Mouse (Mus musculus) MEL (cell line): ENCODE results near the gene Gm49318. TPM values are rescaled to one million over a fixed set of nuclear protein-coding genes. Genes with fewer than 3 reads are reported as not detected.
"Not testable (repeated sequence)": the region's sequence is repeated elsewhere in the genome, so short reads cannot be mapped to it uniquely, and the experiment has no call there.

Source experiments
- DNase-seq: peaks from one replicate; pipeline ENCODE4 v3.0.0; 2011; ENCODE audit warnings: low read depth, low spot score
- H3K27ac ChIP-seq: 2 replicates; pipeline ENCODE4 v1.5.1; 2012; ENCODE audit warnings: low read depth, mild to moderate bottlenecking, control low read depth, low read length, moderate library complexity; ENCODE audit not compliant: control insufficient read depth
- H3K27me3 ChIP-seq, 2 experiments: fragments of 150-350 bp in 1 of 2; sonication (generic) in 1 of 2; 2 replicates each; pipeline ENCODE4 v1.6.1; 2012; ENCODE audit warnings: low read length in 2 of 2, mild to moderate bottlenecking in 2 of 2, improper control_type of control experiment in 1 of 2, moderate library complexity in 1 of 2; ENCODE audit not compliant: insufficient read depth in 2 of 2, control insufficient read depth in 1 of 2
- H3K36me3 ChIP-seq, 2 experiments: 2 replicates each; pipeline ENCODE4 v1.6.1; 2012 to 2014; ENCODE audit warnings: low read length in 2 of 2, improper control_type of control experiment in 1 of 2, inconsistent platforms in 1 of 2, mild to moderate bottlenecking in 1 of 2; ENCODE audit not compliant: insufficient read depth in 2 of 2, control insufficient read depth in 1 of 2
- H3K4me1 ChIP-seq, 2 experiments: fragments of 150-350 bp in 1 of 2; sonication (generic) in 1 of 2; 2 replicates each; pipeline ENCODE4 v1.6.1; 2012; ENCODE audit warnings: low read length in 2 of 2, improper control_type of control experiment in 1 of 2, mild to moderate bottlenecking in 1 of 2; ENCODE audit not compliant: insufficient read depth in 2 of 2, control insufficient read depth in 1 of 2
- H3K4me3 ChIP-seq, 2 experiments: fragments of 150-350 bp in 1 of 2; sonication (generic) in 1 of 2; 2 replicates each; pipeline ENCODE4 v1.5.1; 2012; ENCODE audit warnings: low read depth in 2 of 2, low read length in 2 of 2, mild to moderate bottlenecking in 2 of 2, moderate library complexity in 2 of 2, control low read depth in 1 of 2, improper control_type of control experiment in 1 of 2; ENCODE audit not compliant: control insufficient read depth in 1 of 2, insufficient read depth in 1 of 2
- H3K79me2 ChIP-seq: 2 replicates; pipeline ENCODE4 v1.6.1; 2012; ENCODE audit warnings: mild to moderate bottlenecking, low read length, moderate library complexity; ENCODE audit not compliant: control insufficient read depth, poor library complexity, insufficient read depth
- H3K9ac ChIP-seq: 2 replicates; pipeline ENCODE4 v1.6.1; 2012; ENCODE audit warnings: low read depth, mild to moderate bottlenecking, control low read depth, low read length, moderate library complexity; ENCODE audit not compliant: control insufficient read depth, poor library complexity, severe bottlenecking
- H3K9me3 ChIP-seq: fragments of 150-350 bp; sonication (generic); replicated peaks from 2 replicates; pipeline ENCODE4 v1.6.1; 2012; ENCODE audit warnings: mild to moderate bottlenecking, low read length, improper control_type of control experiment, moderate library complexity; ENCODE audit not compliant: insufficient read depth
- CTCF ChIP-seq, 3 experiments: IDR thresholded peaks in 2 of 3; conservative IDR thresholded peaks in 1 of 3; 2 replicates each; pipeline ENCODE4 v1.5.1; 2011 to 2012; ENCODE audit warnings: low read length in 3 of 3, low read depth in 2 of 3, mild to moderate bottlenecking in 2 of 3, improper control_type of control experiment in 1 of 3, inconsistent platforms in 1 of 3, mixed read lengths in 1 of 3, moderate library complexity in 1 of 3; ENCODE audit not compliant: control insufficient read depth in 1 of 3, insufficient read depth in 1 of 3, poor library complexity in 1 of 3, severe bottlenecking in 1 of 3
- EP300 ChIP-seq, 2 experiments: IDR thresholded peaks; 2 replicates each; pipeline ENCODE4 v1.6.1; 2011; ENCODE audit warnings: improper control_type of control experiment in 2 of 2, low read length in 2 of 2, low read depth in 1 of 2, mild to moderate bottlenecking in 1 of 2
- MAZ ChIP-seq: IDR thresholded peaks from 2 replicates; pipeline ENCODE4 v1.6.1; 2012; ENCODE audit warnings: low read depth, mild to moderate bottlenecking, inconsistent platforms, low read length, improper control_type of control experiment
- MXI1 ChIP-seq: IDR thresholded peaks from 2 replicates; pipeline ENCODE4 v1.6.1; 2011; ENCODE audit warnings: mild to moderate bottlenecking, low read depth, low read length, improper control_type of control experiment
- MYB ChIP-seq: IDR thresholded peaks from 2 replicates; pipeline ENCODE4 v1.6.1; 2011; ENCODE audit warnings: mild to moderate bottlenecking, low read depth, low read length, improper control_type of control experiment
- MYC ChIP-seq: IDR thresholded peaks from 2 replicates; pipeline ENCODE4 v1.6.1; 2011; ENCODE audit warnings: low read depth, mild to moderate bottlenecking, low read length, improper control_type of control experiment, moderate library complexity
- POLR2AphosphoS2 ChIP-seq: IDR thresholded peaks from 2 replicates; pipeline ENCODE4 v1.6.1; 2011; ENCODE audit warnings: low read length, improper control_type of control experiment
- RAD21 ChIP-seq: IDR thresholded peaks from 2 replicates; pipeline ENCODE4 v1.6.1; 2011; ENCODE audit warnings: mild to moderate bottlenecking, low read depth, low read length, improper control_type of control experiment
- TAL1 ChIP-seq: IDR thresholded peaks from 2 replicates; pipeline ENCODE4 v1.6.1; 2012; ENCODE audit warnings: mild to moderate bottlenecking, inconsistent platforms, low read length, moderate library complexity, mixed read lengths
- TBP ChIP-seq: IDR thresholded peaks from 2 replicates; pipeline ENCODE4 v1.8.0; 2011; ENCODE audit warnings: low read depth, low read length, improper control_type of control experiment
- USF1 ChIP-seq: IDR thresholded peaks from 2 replicates; pipeline ENCODE4 v1.6.1; 2014; ENCODE audit warnings: low read depth, mild to moderate bottlenecking, inconsistent platforms, low read length, improper control_type of control experiment, moderate library complexity
- ZC3H11A ChIP-seq: IDR thresholded peaks from 2 replicates; pipeline ENCODE4 v1.6.1; 2012; ENCODE audit warnings: low read depth, mild to moderate bottlenecking, inconsistent platforms, low read length, improper control_type of control experiment
- ZNF384 ChIP-seq: IDR thresholded peaks from 2 replicates; pipeline ENCODE4 v1.6.1; 2012; ENCODE audit warnings: low read depth, mild to moderate bottlenecking, inconsistent platforms, low read length, improper control_type of control experiment
- polyA plus RNA-seq, 2 experiments: library from polyadenylated mRNA; stranded (reverse) in 1 of 2; unstranded in 1 of 2; fragments of >175 nt in 1 of 2; fragments of >200 nt in 1 of 2; gene quantifications; 2 replicates each; pipeline versions ENCODE4 v1.2.1 to v1.2.4; 2012; ENCODE audit warnings: low replicate concordance in 2 of 2, low read depth in 1 of 2; ENCODE audit not compliant: insufficient read length in 2 of 2, insufficient read depth in 1 of 2, missing spikeins in 1 of 2
- total RNA-seq: library from RNA; depleted of rRNA; stranded (reverse); fragments of 300-350 nt; gene quantifications from 2 replicates; pipeline ENCODE4 v1.2.3, GENCODE M21; 2012

The Gm49318 gene
- total and polyA plus RNA-seq, 3 experiments = not detected

GRCm38 (mm10) chr9:22075778-22076177, 4.7 kb upstream of the Gm49318 start:
- DNase-seq, H3K4me1 ChIP-seq, H3K27me3 ChIP-seq, H3K36me3 ChIP-seq, H3K27ac ChIP-seq, H3K9ac ChIP-seq, H3K4me3 ChIP-seq, H3K9me3 ChIP-seq, H3K79me2 ChIP-seq: not testable (repeated sequence)
- TF ChIP-seq TBP = 0 out of 2 replicates have a peak, but pooled peaks have one; percentile 12
- TF ChIP-seq ZNF384 = peak; percentile 59

GRCm38 (mm10) chr9:22072276-22072675, 1.2 kb upstream of the Gm49318 start:
- DNase-seq = no peak
- no peak overlapping the region for H3K27ac ChIP-seq
- H3K36me3 ChIP-seq = peaks cover 0 to 6% of the 10 kb centered on the region in 2 experiments; a peak in 3 of 4 replicates
- H3K79me2 ChIP-seq = peaks cover 6% of the 10 kb centered on the region
- H3K27me3 ChIP-seq = no peaks in the 10 kb centered on the region
- no peaks in the 10 kb centered on the region for H3K9me3 ChIP-seq
- H3K9ac ChIP-seq = no peak overlapping the region
- H3K4me1 ChIP-seq = peaks cover 1 to 10% of the 10 kb centered on the region in 2 experiments
- TF ChIP-seq USF1 = no peak
- 0 out of 4 replicates have a peak, but pooled peaks of 1 of the 2 experiments have one; percentile 8 for TF ChIP-seq EP300 (IDR thresholded peaks at IDR 0.05; ENCODE audit: low read depth in 1 of 2, low read length in 2 of 2)
- H3K4me3 ChIP-seq = no peak overlapping the region

- no peaks in the 10 kb centered on the region for H3K27me3 ChIP-seq
- H3K9ac ChIP-seq = peak overlapping the region; percentile 41
- peaks cover 1 to 10% of the 10 kb centered on the region in 2 experiments for H3K4me1 ChIP-seq
- H3K27ac ChIP-seq = no peak overlapping the region
- H3K9me3 ChIP-seq = no peaks in the 10 kb centered on the region
- peak overlapping the region; percentile 55 to 78 for H3K4me3 ChIP-seq
- TF ChIP-seq POLR2AphosphoS2 (no peak), ZNF384 (no peak), MYB (no peak), MYC (0 out of 2 replicates have a peak, but pooled peaks have one; percentile 5), TAL1 (no peak), TBP (no peak), RAD21 (peak; percentile 9), CTCF (IDR thresholded peaks at IDR 0.05 in 2 of 3, conservative IDR thresholded peaks at IDR 0.05 in 1 of 3; ENCODE audit: control insufficient read depth in 1 of 3, insufficient read depth in 1 of 3, low read depth in 2 of 3, low read length in 3 of 3, poor library complexity in 1 of 3, severe bottlenecking in 1 of 3) (0 out of 6 replicates have a peak, but pooled peaks of 1 of the 3 experiments have one; percentile 1), MAZ (no peak), ZC3H11A (peak; percentile 22; the same call in 1 of the 2 replicates), MXI1 (no peak)
- peaks cover 2 to 6% of the 10 kb centered on the region in 2 experiments; a peak in 2 of 4 replicates for H3K36me3 ChIP-seq
- H3K79me2 ChIP-seq = peaks cover 6% of the 10 kb centered on the region
- no peak for DNase-seq
Observed at GRCm38 (mm10) chr9:22069881-22070553, 1.0 kb downstream of the Gm49318 start.
